Mouse (Mus musculus) midbrain, embryonic 11.5 days (tissue): Measurements from ENCODE around the gene Chp1. TPM values are rescaled to one million over a fixed set of nuclear protein-coding genes. Genes with fewer than 3 reads are reported as not detected.
"Not testable (repeated sequence)": the region's sequence is repeated elsewhere in the genome, so short reads cannot be mapped to it uniquely, and the experiment has no call there.

Experiments
- ATAC-seq: fragments of 200-750 bp; cut with Nextera tagmentation; 2 replicates; pipeline ENCODE4 v1.8.0; 2017; ENCODE audit warnings: moderate TSS enrichment, moderate library complexity; ENCODE audit not compliant: low FRiP score
- DNase-seq: peaks from one replicate; pipeline ENCODE4 v3.0.0; 2015; ENCODE audit warnings: low spot score; ENCODE audit errors: missing footprints
- H3K27ac ChIP-seq: fragments of 300-500 bp; sonication (generic); 2 replicates; pipeline ENCODE4 v1.5.1; 2014; ENCODE audit warnings: low read depth, low read length
- H3K27me3 ChIP-seq: fragments of 300-500 bp; sonication (generic); 2 replicates; pipeline ENCODE4 v1.6.1; 2014; ENCODE audit warnings: mild to moderate bottlenecking, low read length, moderate library complexity, mixed read lengths; ENCODE audit not compliant: control insufficient read depth, insufficient read depth
- H3K36me3 ChIP-seq: fragments of 300-500 bp; sonication (generic); 2 replicates; pipeline ENCODE4 v1.6.1; 2014; ENCODE audit warnings: mild to moderate bottlenecking, low read length, moderate library complexity, mixed read lengths; ENCODE audit not compliant: control insufficient read depth, insufficient read depth
- H3K4me1 ChIP-seq: fragments of 300-500 bp; sonication (generic); 2 replicates; pipeline ENCODE4 v1.6.1; 2014; ENCODE audit warnings: low read length; ENCODE audit not compliant: control insufficient read depth, insufficient read depth
- H3K4me2 ChIP-seq: fragments of 300-500 bp; sonication (generic); 2 replicates; pipeline ENCODE4 v1.6.1; 2014; ENCODE audit warnings: mild to moderate bottlenecking, moderate library complexity
- H3K4me3 ChIP-seq: fragments of 300-500 bp; sonication (generic); 2 replicates; pipeline ENCODE4 v1.5.1; 2014; ENCODE audit warnings: low read depth, low read length
- H3K9ac ChIP-seq: fragments of 300-500 bp; sonication (generic); 2 replicates; pipeline ENCODE4 v1.6.1; 2014; ENCODE audit warnings: low read length
- H3K9me3 ChIP-seq: fragments of 300-500 bp; sonication (generic); 2 replicates; pipeline ENCODE4 v1.6.1; 2016; ENCODE audit warnings: low read length; ENCODE audit not compliant: control insufficient read depth
- WGBS: fragments of 180-500 bp; shearing (Covaris S2); extraction: QIAGEN DNeasy Blood & Tissue Kit; methylation state at CpG from one replicate; pipeline ENCODE4 v1.1.7; 2014; 5-methylcytosine and 5-hydroxymethylcytosine counted together
- polyA plus RNA-seq: library from polyadenylated mRNA; unstranded; fragments of >200 nt; fragmentation: Nextera tagmentation; extraction: Ambion mirVana; gene quantifications from 2 replicates; pipeline ENCODE4 v1.2.1, GENCODE M21; 2014

Gene Chp1
- polyA plus RNA-seq: 56.2 and 61.4 TPM in 2 replicates

- WGBS: under 1% methylated on average over 57 of the region's 57 CpGs
- H3K36me3 ChIP-seq: no peaks in the 10 kb centered on the region
- peak; percentile 99 for ATAC-seq
Observed at GRCm38 (mm10) chr2:119547522-119548370, at the start of gene Chp1, which contains the start of gene Exd1. Chp1 (plus strand) TSS chr2:119547697. Exd1 (minus strand) TSS chr2:119547627.

GRCm38 (mm10) chr2:119498859-119499258 lies 48.6 kb upstream of the Chp1 start:
- Histone ChIP-seq H3K4me2 (no peak overlapping the region), H3K4me1 (no peaks in the 10 kb centered on the region), H3K27me3 (no peaks in the 10 kb centered on the region), H3K36me3 (no peaks in the 10 kb centered on the region), H3K9me3 (no peaks in the 10 kb centered on the region), H3K4me3 (no peak overlapping the region), H3K27ac (no peak overlapping the region), H3K9ac (no peak overlapping the region)
- no peak for ATAC-seq
- DNase-seq: no peak
- 79% methylated on average over 2 of the region's 2 CpGs for WGBS

More at GRCm38 (mm10) chr2:119547522-119548370, at the start of gene Chp1, which contains the start of gene Exd1:
- no peaks in the 10 kb centered on the region for H3K9me3 ChIP-seq
- DNase-seq: peak; percentile 99
- no peaks in the 10 kb centered on the region; the same call in 1 of the 2 replicates for H3K27me3 ChIP-seq
- H3K27ac ChIP-seq: peak within 1 kb of the TSS; percentile 72
- peak within 1 kb of the TSS; percentile 64 for H3K4me2 ChIP-seq
- peak within 1 kb of the TSS; percentile 63 for H3K9ac ChIP-seq
- H3K4me3 ChIP-seq: peak within 1 kb of the TSS; percentile 72
- H3K4me1 ChIP-seq: 0 out of 2 replicates have a peak, but pooled peaks cover 3% of the 10 kb centered on the region

- Histone ChIP-seq H3K36me3 (no peaks in the 10 kb centered on the region), H3K27me3 (no peaks in the 10 kb centered on the region)
Observed at GRCm38 (mm10) chr2:119500965-119501652, 46.4 kb upstream of the Chp1 start.

GRCm38 (mm10) chr2:119507108-119507507 lies 40.4 kb upstream of the Chp1 start:
- Histone ChIP-seq H3K36me3 (no peaks in the 10 kb centered on the region), H3K9ac (no peak overlapping the region)

More at GRCm38 (mm10) chr2:119500965-119501652, 46.4 kb upstream of the Chp1 start:
- Histone ChIP-seq H3K4me2 (no peak overlapping the region), H3K9ac (no peak overlapping the region), H3K4me1 (no peaks in the 10 kb centered on the region), H3K4me3 (no peak overlapping the region), H3K9me3 (no peaks in the 10 kb centered on the region), H3K27ac (no peak overlapping the region)
- DNase-seq (no peak), ATAC-seq (no peak)
- 80% methylated on average over 2 of the region's 2 CpGs for WGBS

GRCm38 (mm10) chr2:119508518-119508917 lies 39.0 kb upstream of the Chp1 start:
- H3K27ac ChIP-seq: not testable (repeated sequence)

More at GRCm38 (mm10) chr2:119507108-119507507, 40.4 kb upstream of the Chp1 start:
- DNase-seq: no peak
- Histone ChIP-seq H3K9me3 (no peaks in the 10 kb centered on the region), H3K4me2 (no peak overlapping the region), H3K27me3 (no peaks in the 10 kb centered on the region), H3K27ac (no peak overlapping the region), H3K4me3 (no peak overlapping the region), H3K4me1 (no peaks in the 10 kb centered on the region)
- no peak for ATAC-seq

GRCm38 (mm10) chr2:119510856-119511255 lies 36.6 kb upstream of the Chp1 start:
- Histone ChIP-seq H3K36me3 (no peaks in the 10 kb centered on the region), H3K4me2 (no peak overlapping the region), H3K9ac (no peak overlapping the region), H3K9me3 (no peaks in the 10 kb centered on the region), H3K27me3 (no peaks in the 10 kb centered on the region), H3K4me1 (no peaks in the 10 kb centered on the region), H3K4me3 (no peak overlapping the region), H3K27ac (no peak overlapping the region)
- no peak for DNase-seq
- no peak for ATAC-seq
- 69% methylated on average over 2 of the region's 2 CpGs for WGBS

More at GRCm38 (mm10) chr2:119508518-119508917, 39.0 kb upstream of the Chp1 start:
- H3K4me1 ChIP-seq, H3K27me3 ChIP-seq, H3K4me3 ChIP-seq, DNase-seq, ATAC-seq, H3K36me3 ChIP-seq, H3K9ac ChIP-seq, H3K9me3 ChIP-seq, H3K4me2 ChIP-seq: not testable (repeated sequence)
- WGBS: 63% methylated on average over 7 of the region's 7 CpGs

GRCm38 (mm10) chr2:119512292-119512691 lies 35.2 kb upstream of the Chp1 start:
- Histone ChIP-seq H3K9ac (no peak overlapping the region), H3K36me3 (no peaks in the 10 kb centered on the region), H3K27ac (no peak overlapping the region), H3K27me3 (no peaks in the 10 kb centered on the region), H3K9me3 (no peaks in the 10 kb centered on the region), H3K4me1 (no peaks in the 10 kb centered on the region), H3K4me3 (no peak overlapping the region), H3K4me2 (no peak overlapping the region)
- 86% methylated on average over 3 of the region's 3 CpGs for WGBS
- ATAC-seq: no peak
- DNase-seq: no peak

- Histone ChIP-seq H3K27me3 (no peaks in the 10 kb centered on the region), H3K9me3 (no peaks in the 10 kb centered on the region), H3K9ac (no peak overlapping the region), H3K36me3 (no peaks in the 10 kb centered on the region), H3K27ac (no peak overlapping the region), H3K4me3 (no peak overlapping the region), H3K4me1 (no peaks in the 10 kb centered on the region), H3K4me2 (no peak overlapping the region)
- 89% methylated on average over 3 of the region's 3 CpGs for WGBS
- DNase-seq (no peak), ATAC-seq (no peak)
Observed at GRCm38 (mm10) chr2:119514026-119514522, 33.4 kb upstream of the Chp1 start.

GRCm38 (mm10) chr2:119516811-119517210 lies 30.7 kb upstream of the Chp1 start:
- Histone ChIP-seq H3K4me3 (no peak overlapping the region), H3K27ac (no peak overlapping the region), H3K9me3 (no peaks in the 10 kb centered on the region), H3K4me1 (no peaks in the 10 kb centered on the region), H3K36me3 (no peaks in the 10 kb centered on the region), H3K9ac (no peak overlapping the region), H3K27me3 (no peaks in the 10 kb centered on the region), H3K4me2 (no peak overlapping the region)
- DNase-seq: no peak
- ATAC-seq: no peak
- WGBS: 76% methylated on average over 5 of the region's 5 CpGs
